Mouse (Mus musculus) gastrocnemius, postnatal 14 days (tissue): Measurements from ENCODE around the gene Asxl1. TPM values are rescaled to one million over a fixed set of nuclear protein-coding genes. Genes with fewer than 3 reads are reported as not detected.

ENCODE experiments used
- DNase-seq: peaks from one replicate; pipeline ENCODE4 v3.0.0; 2021; ENCODE audit warnings: mixed read lengths
- intact Hi-C: fragments of 180-260 bp; cut with DNase I; formaldehyde crosslinking; loops from one replicate; pipeline ENCODE4 v1.15.1; 2025; ENCODE audit warnings: low total_unique reads
- long read RNA-seq, 2 experiments: library from polyadenylated mRNA; stranded (forward); transcript quantifications; one replicate each; pipeline ENCODE4 v2.0.0; 2021
- total RNA-seq, 2 experiments: library from RNA; stranded (reverse); gene quantifications; 2 replicates each; pipeline ENCODE4 v1.2.3; 2021

Asxl1 gene
- 1 to 10 TPM; 9.5 TPM for total RNA-seq
- long read RNA-seq, experiment 1, partial matches to known transcripts = 0 of 2 reads
- long read RNA-seq, experiment 1, other reads (novel, unspliced or antisense) = 2 of 2 reads
- long read RNA-seq, experiment 2, full-length matches to known transcripts = 2 of 3 reads
- long read RNA-seq, experiment 2, partial matches to known transcripts = 1 of 3 reads
- long read RNA-seq, experiment 2, other reads (novel, unspliced or antisense) = 0 of 3 reads

- intact Hi-C loops = no loop called here
- peak; percentile 98 for DNase-seq
Measured at GRCm38 (mm10) chr2:153345454-153346220, at the start of gene Asxl1. TSS of gene Asxl1 (plus strand) at chr2:153345829.

DNA sequence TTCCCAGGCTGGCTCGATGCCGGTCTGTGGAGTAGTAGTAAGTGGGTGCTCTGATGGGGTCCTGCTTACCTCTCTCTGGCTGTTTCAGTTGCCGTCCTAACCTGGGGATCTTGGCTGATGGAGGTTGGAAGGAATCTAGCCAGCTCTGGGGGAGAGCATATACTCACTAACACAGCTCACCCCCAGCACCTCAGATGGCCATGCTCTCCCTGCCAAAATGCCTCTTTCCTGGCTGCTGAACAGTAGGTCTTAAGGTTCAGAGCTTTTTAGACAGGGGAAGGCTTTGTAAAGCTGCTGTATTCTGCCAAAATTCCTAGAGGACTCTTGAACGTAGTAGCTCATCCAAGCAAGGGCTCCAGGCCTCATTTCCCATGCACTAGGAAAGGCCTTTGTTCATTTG, 47.9 kb upstream of the Asxl1 start:
- DNase-seq = no peak
- intact Hi-C loops = no loop called here

- DNase-seq = no peak
- intact Hi-C loops = no loop called here
Measured at GRCm38 (mm10) chr2:153298460-153298859, 47.2 kb upstream of the Asxl1 start.

DNA sequence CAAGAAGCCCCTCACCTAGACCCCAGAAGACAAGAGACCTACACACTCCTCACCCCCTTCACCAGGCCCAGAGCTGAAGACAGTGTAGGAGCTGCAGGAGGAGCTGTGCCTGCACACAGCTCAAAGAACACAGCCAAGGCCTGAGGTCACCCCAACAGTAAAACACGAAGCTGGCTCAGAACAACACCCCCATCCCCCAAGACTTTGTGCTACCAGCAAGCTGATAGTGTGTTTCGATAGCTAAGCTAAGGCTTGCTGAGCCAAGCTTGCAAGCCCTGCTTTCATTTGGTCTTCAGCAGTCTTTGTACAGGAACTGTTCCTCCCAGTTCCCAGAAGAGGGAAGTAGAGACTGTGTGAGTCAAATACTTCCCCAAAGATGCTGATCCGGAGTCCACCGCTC, 46.8 kb upstream of the Asxl1 start:
- intact Hi-C loops = no loop called here
- peak; percentile 7 for DNase-seq

- intact Hi-C loops = no loop called here
- no peak for DNase-seq
Measured at GRCm38 (mm10) chr2:153301123-153301522, 44.5 kb upstream of the Asxl1 start.

DNA sequence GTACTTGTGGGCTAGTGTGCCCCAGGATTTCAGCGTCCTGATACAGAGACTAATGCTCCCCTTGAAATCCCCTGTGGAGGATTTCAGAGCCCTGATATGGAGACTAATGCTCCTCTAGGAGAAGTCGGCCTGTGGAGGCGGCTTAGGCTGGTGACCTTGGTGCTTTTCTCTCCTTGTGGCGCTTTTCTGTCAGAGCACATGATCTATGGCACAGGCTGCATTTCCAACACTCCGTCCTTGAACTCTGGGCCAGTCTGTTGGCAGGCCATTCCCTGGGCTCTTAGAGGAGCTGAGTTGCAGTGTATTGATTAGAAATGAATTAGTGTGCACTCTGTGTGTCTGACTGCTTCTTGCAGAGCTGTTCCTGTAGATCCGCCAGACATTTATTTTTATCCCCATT, 40.4 kb upstream of the Asxl1 start:
- intact Hi-C loops = no loop called here
- DNase-seq = no peak

DNA sequence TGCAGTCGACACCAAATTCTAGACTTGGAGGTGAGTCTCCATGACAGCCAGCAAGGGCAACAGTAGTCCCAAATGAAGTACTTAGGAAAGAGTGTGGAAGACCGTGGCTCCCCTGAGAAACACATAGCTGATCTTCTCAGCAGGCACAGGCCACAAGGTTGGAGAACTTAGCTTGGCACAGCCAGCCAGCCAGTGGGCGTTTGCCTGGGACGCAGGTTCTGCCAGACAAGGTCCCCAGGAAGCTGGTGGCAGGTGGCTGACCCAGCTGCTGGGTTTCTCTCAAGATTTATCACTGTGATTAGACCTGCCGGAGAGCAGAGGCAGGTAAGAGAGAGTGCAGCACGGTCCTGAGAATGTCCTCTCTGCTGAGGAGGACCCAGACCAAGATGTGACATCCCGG, 37.0 kb upstream of the Asxl1 start:
- intact Hi-C loops = no loop called here
- DNase-seq = no peak

DNA sequence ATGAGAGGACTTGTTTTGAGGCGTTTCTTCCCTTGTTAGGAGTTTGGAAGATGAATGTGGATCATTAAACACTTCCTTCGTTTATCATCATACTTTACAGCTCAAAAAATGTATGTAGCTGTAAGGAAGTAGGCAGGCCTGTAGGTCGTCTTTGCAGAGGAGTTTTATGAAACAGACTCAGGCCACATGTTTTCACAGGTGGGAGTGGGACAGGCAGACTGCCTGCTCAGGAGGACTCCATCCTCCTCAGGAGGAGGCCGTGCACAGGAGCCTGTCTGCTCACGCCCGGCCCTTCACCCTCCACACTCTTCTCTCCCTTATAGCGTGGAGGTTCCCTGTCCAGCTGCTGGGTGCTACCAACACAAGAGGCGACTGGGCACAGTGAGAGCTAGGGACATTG, 36.5 kb upstream of the Asxl1 start:
- DNase-seq = no peak
- intact Hi-C loops = no loop called here

- DNase-seq = no peak
- intact Hi-C loops = no loop called here
Measured at GRCm38 (mm10) chr2:153310228-153310627, 35.4 kb upstream of the Asxl1 start.

DNA sequence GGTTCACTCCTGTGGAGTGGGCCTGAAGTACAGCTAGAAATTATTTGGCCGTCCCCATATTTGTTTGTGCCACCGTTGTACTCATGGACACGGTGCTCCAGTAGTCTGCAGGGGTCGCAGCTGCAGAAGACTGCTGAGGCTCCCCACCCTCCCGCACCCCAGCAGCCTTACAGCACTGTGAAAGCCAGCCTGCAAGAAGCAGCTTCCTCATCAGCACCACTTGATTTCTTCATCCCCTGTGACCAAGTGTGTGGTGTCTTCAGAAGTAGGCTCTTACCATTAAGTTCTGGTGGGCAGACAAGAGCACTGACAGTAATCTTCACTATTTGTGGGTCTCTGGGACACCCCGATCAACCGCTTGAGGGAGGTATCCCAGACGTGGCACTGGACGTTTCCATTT, 32.7 kb upstream of the Asxl1 start:
- intact Hi-C loops = no loop called here
- DNase-seq = no peak

GRCm38 (mm10) chr2:153318408-153318807, 27.2 kb upstream of the Asxl1 start:
- no peak for DNase-seq
- intact Hi-C loops = no loop called here

- no peak for DNase-seq
- intact Hi-C loops = no loop called here
Measured at GRCm38 (mm10) chr2:153319036-153319643, 26.5 kb upstream of the Asxl1 start.

GRCm38 (mm10) chr2:153325706-153326376, 19.8 kb upstream of the Asxl1 start:
- no peak for DNase-seq
- intact Hi-C loops = no loop called here

GRCm38 (mm10) chr2:153332271-153332670, 13.4 kb upstream of the Asxl1 start:
- intact Hi-C loops = no loop called here
- DNase-seq = no peak

DNA sequence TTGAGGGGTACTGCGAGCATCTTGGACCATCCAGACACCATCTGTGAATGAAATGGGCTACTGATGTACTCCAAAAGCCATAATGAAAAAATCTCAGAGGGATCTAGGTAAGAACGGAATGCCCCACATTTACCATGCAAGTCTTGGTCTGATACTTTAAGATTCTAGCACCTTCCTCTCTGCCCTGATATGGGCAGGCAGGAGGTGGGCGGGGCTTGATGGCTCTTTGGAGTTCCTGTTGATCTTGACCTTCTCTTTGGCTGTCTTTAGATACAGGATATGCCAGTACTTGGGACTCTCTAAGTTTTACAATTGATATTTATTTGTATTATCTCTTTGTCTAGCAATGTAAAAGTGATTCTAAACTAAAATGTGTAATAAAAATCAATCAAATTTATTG, 12.6 kb upstream of the Asxl1 start:
- DNase-seq = no peak
- intact Hi-C loops = no loop called here

DNA sequence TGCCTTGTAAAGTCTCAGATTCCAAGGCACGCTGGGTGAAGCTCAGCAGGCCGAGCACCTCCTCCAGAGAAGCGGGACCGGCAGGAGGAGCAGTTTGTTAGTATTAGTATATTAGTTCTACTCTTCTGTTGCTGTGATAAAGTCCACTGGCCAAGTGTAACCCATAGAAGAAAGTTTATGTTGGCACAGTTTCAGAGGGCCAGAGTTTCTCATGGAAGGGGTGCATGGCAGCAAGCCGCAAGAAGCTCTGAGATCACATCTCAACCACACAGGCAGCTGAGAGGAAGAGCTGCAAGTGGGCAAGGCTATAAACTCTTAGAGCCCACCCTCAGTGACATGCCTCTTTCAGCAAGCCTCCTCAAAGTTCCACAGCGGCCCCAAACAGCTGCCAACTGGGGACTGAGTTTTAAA, 11.8 kb upstream of the Asxl1 start:
- DNase-seq = no peak
- intact Hi-C loops = no loop called here

GRCm38 (mm10) chr2:153334281-153334680, 11.3 kb upstream of the Asxl1 start:
- intact Hi-C loops = no loop called here

GRCm38 (mm10) chr2:153336117-153336516, 9.5 kb upstream of the Asxl1 start:
- intact Hi-C loops = no loop called here
- DNase-seq = no peak

More at GRCm38 (mm10) chr2:153334281-153334680, 11.3 kb upstream of the Asxl1 start:
- no peak for DNase-seq

- intact Hi-C loops = no loop called here
- no peak for DNase-seq
Measured at GRCm38 (mm10) chr2:153338361-153339350, 7.0 kb upstream of the Asxl1 start.
